Mouse (Mus musculus) C2C12 (cell line): ENCODE measurements around the gene Fxyd3.

Experiments used
- CTCF ChIP-seq: IDR thresholded peaks from one replicate; pipeline ENCODE4 v1.5.1; 2011; ENCODE audit not compliant: control insufficient read depth, insufficient read depth, insufficient read length
- FOSL1 ChIP-seq: IDR thresholded peaks from one replicate; pipeline ENCODE4 v1.8.0; 2011; ENCODE audit warnings: mild to moderate bottlenecking, low read length; ENCODE audit not compliant: poor library complexity, insufficient read depth, severe bottlenecking
- MYOD1 ChIP-seq: IDR thresholded peaks from one replicate; pipeline ENCODE4 v1.6.1; 2011; ENCODE audit warnings: low read depth; ENCODE audit not compliant: control insufficient read depth, insufficient read length
- MYOG ChIP-seq: IDR thresholded peaks from one replicate; pipeline ENCODE4 v1.6.1; 2011; ENCODE audit not compliant: control insufficient read depth, insufficient read length; ENCODE audit errors: extremely low read depth
- USF1 ChIP-seq: IDR thresholded peaks from one replicate; pipeline ENCODE4 v1.6.1; 2011; ENCODE audit warnings: low read depth, mild to moderate bottlenecking, control low read depth, moderate library complexity

- no peak for TF ChIP-seq CTCF
- TF ChIP-seq MYOG = no peak
- no peak for TF ChIP-seq FOSL1
- TF ChIP-seq USF1 = no peak
- TF ChIP-seq MYOD1 = no peak
These were observed 39.6 kb downstream of the Fxyd3 start for GRCm38 (mm10) chr7:31036917-31037316.
